Mouse (Mus musculus) lung, postnatal 0 days (tissue): Measurements from ENCODE around the gene Tchp.

Experiments used
- CTCF ChIP-seq: IDR thresholded peaks from 2 replicates; pipeline ENCODE4 v1.5.1; 2016; ENCODE audit warnings: antibody characterized with exemption, mild to moderate bottlenecking
- EP300 ChIP-seq: IDR thresholded peaks from 2 replicates; pipeline ENCODE4 v1.6.1; 2016; ENCODE audit warnings: antibody characterized with exemption, mild to moderate bottlenecking, control low read depth

DNA sequence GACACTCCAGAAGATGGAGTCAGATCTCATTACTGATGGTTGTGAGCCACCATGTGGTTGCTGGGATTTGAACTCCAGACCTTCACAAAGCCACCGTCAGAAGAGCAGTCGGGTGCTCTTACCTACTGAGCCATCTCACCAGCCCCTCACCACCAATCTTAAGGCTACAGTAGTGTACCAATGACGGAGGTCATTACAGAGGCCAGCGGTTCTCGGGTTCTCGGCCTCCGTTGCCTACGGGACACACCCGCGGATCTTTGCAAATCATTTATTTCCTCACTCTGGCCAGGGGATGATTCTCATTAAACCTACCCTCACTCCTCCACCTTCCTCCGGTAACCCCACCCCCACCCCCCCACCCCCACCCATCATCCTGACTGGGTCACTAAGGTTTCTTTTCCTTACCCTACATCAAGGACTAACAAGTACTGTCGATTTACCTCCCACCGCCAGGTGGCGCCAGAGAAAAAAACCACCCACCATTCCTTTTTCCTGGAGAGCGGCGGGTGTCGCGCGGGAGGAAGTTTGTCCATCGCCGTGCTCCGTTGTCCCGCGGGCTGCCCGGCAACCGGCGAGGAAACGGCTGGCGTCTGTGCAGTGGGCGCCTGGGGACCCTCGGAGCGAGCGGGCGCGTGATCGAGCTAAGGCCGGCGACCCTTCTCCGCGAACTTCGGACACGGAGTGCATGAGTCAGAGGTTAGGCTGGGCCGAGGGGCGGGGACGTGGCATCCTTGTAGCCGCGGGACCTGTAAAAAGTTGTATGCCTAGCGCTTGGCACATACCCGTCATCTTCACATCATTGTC, at the start of gene Tchp:
- peak; percentile 57; the same call in 1 of the 2 replicates for TF ChIP-seq EP300
- peak; percentile 88 for TF ChIP-seq CTCF
